Comparison of ENCODE assay signal across 29 mouse cellular contexts in genomic region chrX:48202436-48202835, GRCm38 (mm10). TPM values are rescaled to one million over a fixed set of nuclear protein-coding genes. Genes with fewer than 3 reads are reported as not detected.
A peak's percentile ranks its signal among the peaks of the same experiment; 100 is the strongest.
DNase-seq lines count a peak whose midpoint lies in the region; ATAC-seq lines count a peak whose summit lies in the region.
"Had no signal": no experiment of that assay in that cellular context is flagged by ENCODE, and none has a peak within 500 bp of the region (broad histone marks: within the 10 kb centered on the region; RNA-seq: fewer than 3 reads in every experiment).

No protein-coding gene starts in this region.

- no peaks in the 10 kb centered on the region for H3K9me3 ChIP-seq in heart, embryonic 10.5 days
- no peaks in the 10 kb centered on the region for H3K9me3 ChIP-seq in heart, embryonic 12.5 days (replicated peaks)
- H3K9me3 ChIP-seq: embryonic facial prominence, embryonic 10.5 days; embryonic facial prominence, embryonic 13.5 days; forebrain, embryonic 12.5 days; forebrain, embryonic 15.5 days; heart, embryonic 13.5 days had no signal

- peaks cover 8% of the 10 kb centered on the region; the same call in 1 of the 2 replicates for H3K27me3 ChIP-seq in heart, embryonic 10.5 days (ENCODE audit: insufficient read depth, poor library complexity, severe bottlenecking)
- H3K27me3 ChIP-seq in heart, embryonic 12.5 days (replicated peaks): no peaks in the 10 kb centered on the region
- H3K27me3 ChIP-seq: CH12.LX; embryonic facial prominence, embryonic 13.5 days; forebrain, embryonic 12.5 days; forebrain, embryonic 15.5 days had no signal

- H3K27ac ChIP-seq in heart, embryonic 10.5 days: no peak overlapping the region
- no peak overlapping the region for H3K27ac ChIP-seq in heart, embryonic 12.5 days (ENCODE audit: poor library complexity, severe bottlenecking)
- H3K27ac ChIP-seq: embryonic facial prominence, embryonic 10.5 days; embryonic facial prominence, embryonic 13.5 days; forebrain, embryonic 12.5 days; forebrain, embryonic 15.5 days; gastrocnemius, adult 2 months; heart, embryonic 13.5 days; hindbrain, embryonic 14.5 days; hindbrain, postnatal 0 days had no signal

- no peak overlapping the region for H3K4me3 ChIP-seq in heart, embryonic 10.5 days
- no peak overlapping the region for H3K4me3 ChIP-seq in heart, embryonic 12.5 days
- H3K4me3 ChIP-seq: embryonic facial prominence, embryonic 10.5 days; embryonic facial prominence, embryonic 13.5 days; erythroblast, embryonic 14.5 days; forebrain, embryonic 12.5 days; forebrain, embryonic 15.5 days; gastrocnemius, adult 2 months; heart, embryonic 13.5 days had no signal

- H3K36me3 ChIP-seq in heart, embryonic 10.5 days: no peaks in the 10 kb centered on the region
- H3K36me3 ChIP-seq in heart, embryonic 12.5 days: peaks cover 4% of the 10 kb centered on the region; the same call in 1 of the 2 replicates
- H3K36me3 ChIP-seq: embryonic facial prominence, embryonic 13.5 days; forebrain, embryonic 15.5 days had no signal

- H3K4me2 ChIP-seq in heart, embryonic 12.5 days: no peak overlapping the region
- H3K4me2 ChIP-seq: embryonic facial prominence, embryonic 13.5 days; forebrain, embryonic 12.5 days; forebrain, embryonic 15.5 days; heart, embryonic 13.5 days; hindbrain, embryonic 14.5 days had no signal

- no peaks in the 10 kb centered on the region for H3K4me1 ChIP-seq in heart, embryonic 10.5 days
- H3K4me1 ChIP-seq in heart, embryonic 12.5 days (replicated peaks): no peaks in the 10 kb centered on the region

- ATAC-seq in heart, embryonic 12.5 days (ENCODE audit: insufficient number of reproducible peaks, low FRiP score): no peak
- ATAC-seq: forebrain, embryonic 15.5 days; hindbrain, postnatal 0 days; inflammation-experienced regulatory T-cells, adult 6 months; intestine, postnatal 0 days had no signal

- H3K9ac ChIP-seq in heart, embryonic 12.5 days: no peak overlapping the region
- H3K9ac ChIP-seq: embryonic facial prominence, embryonic 13.5 days; forebrain, embryonic 12.5 days; forebrain, embryonic 15.5 days; heart, embryonic 13.5 days; hindbrain, embryonic 14.5 days had no signal

- DNase-seq in cerebellum, postnatal 14 days: peak; percentile 15 to 26
- no peak for DNase-seq in cerebellum, adult 8-10 months
- DNase-seq in ES-CJ7 (ENCODE audit: low read depth, low spot score) (peak; percentile 50), ZHBTc4 (ENCODE audit: low read depth, low spot score) (peak; percentile 57)
- no peak for DNase-seq in heart, embryonic 10.5 days (ENCODE audit: low spot score)
- DNase-seq: adrenal gland, postnatal 10 days; adrenal gland, postnatal 36 days; B cell, adult 2 months; cerebellum, adult 11-12 months; cerebellum, adult 9-10 months; cerebellum, postnatal 36 days; embryo, embryonic 11 days; gastrocnemius, adult 2 months; gastrocnemius, postnatal 14 days; heart, adult 11 months; heart, postnatal 14 days; heart, postnatal 4 days had no signal

- 86% methylated on average over 7 of the region's 7 CpGs for WGBS in heart, embryonic 10.5 days
- WGBS in heart, embryonic 12.5 days: 89% methylated on average over 7 of the region's 7 CpGs

RNA-seq across cellular contexts. Expression of gene Zdhhc9, which starts 6.2 kb away (rescaled TPM):
- 2.0 and 2.9 TPM in 2 replicates for polyA plus RNA-seq in heart, embryonic 10.5 days (2016; fragmentation: Nextera tagmentation; extraction: Ambion mirVana)
- polyA plus RNA-seq in heart, embryonic 12.5 days (2016; fragmentation: Nextera tagmentation; extraction: Ambion mirVana): 2.6 and 3.9 TPM in 2 replicates

RNA-seq across cellular contexts. Expression of gene Utp14a, which starts 54.2 kb away (rescaled TPM):
- 11.5 and 16.5 TPM in 2 replicates for polyA plus RNA-seq in heart, embryonic 10.5 days (2016; fragmentation: Nextera tagmentation; extraction: Ambion mirVana)
- 9.1 and 11.3 TPM in 2 replicates for polyA plus RNA-seq in heart, embryonic 12.5 days (2016; fragmentation: Nextera tagmentation; extraction: Ambion mirVana)

RNA-seq across cellular contexts. Expression of gene Sash3, which starts 56.2 kb away (rescaled TPM):
- 0.71 and 1.8 TPM in 2 replicates for polyA plus RNA-seq in heart, embryonic 10.5 days (2016; fragmentation: Nextera tagmentation; extraction: Ambion mirVana)
- polyA plus RNA-seq in heart, embryonic 12.5 days (2016; fragmentation: Nextera tagmentation; extraction: Ambion mirVana): 0.84 and 0.96 TPM in 2 replicates

Comparison
In these comparisons a context has a peak if more than half of its experiments do, and no peak if none do; other contexts are left out.
1. DNase-seq: peak in cerebellum, postnatal 14 days (2 of 2), ES-CJ7 (single experiment) and ZHBTc4 (single experiment); none in cerebellum, adult 8-10 months (single experiment) and heart, embryonic 10.5 days (single experiment).